Mouse (Mus musculus): ENCODE measurements around the gene Hprt. TPM values are rescaled to one million over a fixed set of nuclear protein-coding genes. Genes with fewer than 3 reads are reported as not detected.

The Hprt gene
- 166 and 171 TPM in 2 replicates for polyA plus RNA-seq (2015; fragmentation: Nextera tagmentation; extraction: Ambion mirVana)

GRCm38 (mm10) chrX:52987905-52988783, at the start of gene Hprt:
Gene Hprt, plus strand, starts transcription at chrX:52988137.
- H3K4me2 ChIP-seq (ENCODE audit: low read depth, low read length), result peak within 1 kb of the TSS; percentile 56
- H3K27ac ChIP-seq (ENCODE audit: low read length), result peak within 1 kb of the TSS; percentile 93
- WGBS, result 16% methylated on average over 55 of the region's 72 CpGs
- H3K27me3 ChIP-seq (ENCODE audit: control insufficient read depth, insufficient read depth, low read depth, low read length), result no peaks in the 10 kb centered on the region
- H3K9ac ChIP-seq (ENCODE audit: low read length), result peak within 1 kb of the TSS; percentile 86
- peak within 1 kb of the TSS; percentile 72 for H3K4me3 ChIP-seq (ENCODE audit: low read length)
- ATAC-seq (ENCODE audit: low read depth), result peak; percentile 98
- no peaks in the 10 kb centered on the region; the same call in 1 of the 2 replicates for H3K9me3 ChIP-seq (ENCODE audit: control insufficient read depth, low read length)
- H3K36me3 ChIP-seq (ENCODE audit: control insufficient read depth, insufficient read depth, low read length), result no peaks in the 10 kb centered on the region
- H3K4me1 ChIP-seq (replicated peaks; ENCODE audit: control insufficient read depth, insufficient read depth, low read length), result no peaks in the 10 kb centered on the region

- Histone ChIP-seq H3K4me3 (ENCODE audit: low read length) (no peak overlapping the region), H3K4me2 (ENCODE audit: low read depth, low read length) (no peak overlapping the region), H3K27ac (ENCODE audit: low read length) (no peak overlapping the region), H3K4me1 (replicated peaks; ENCODE audit: control insufficient read depth, insufficient read depth, low read length) (no peaks in the 10 kb centered on the region), H3K9me3 (ENCODE audit: control insufficient read depth, low read length) (no peaks in the 10 kb centered on the region), H3K27me3 (ENCODE audit: control insufficient read depth, insufficient read depth, low read depth, low read length) (no peaks in the 10 kb centered on the region), H3K9ac (ENCODE audit: low read length) (no peak overlapping the region), H3K36me3 (ENCODE audit: control insufficient read depth, insufficient read depth, low read length) (peaks cover 6% of the 10 kb centered on the region)
- no peak for ATAC-seq (ENCODE audit: low read depth)
- WGBS, result 86% methylated on average over 5 of the region's 5 CpGs
These were observed 42.4 kb upstream of the Hprt start for GRCm38 (mm10) chrX:52945509-52945908.

GRCm38 (mm10) chrX:52949713-52950112, 38.2 kb upstream of the Hprt start:
- Histone ChIP-seq H3K4me1 (replicated peaks; ENCODE audit: control insufficient read depth, insufficient read depth, low read length) (no peaks in the 10 kb centered on the region), H3K4me2 (ENCODE audit: low read depth, low read length) (no peak overlapping the region), H3K9ac (ENCODE audit: low read length) (no peak overlapping the region), H3K36me3 (ENCODE audit: control insufficient read depth, insufficient read depth, low read length) (peaks cover 6% of the 10 kb centered on the region), H3K9me3 (ENCODE audit: control insufficient read depth, low read length) (no peaks in the 10 kb centered on the region), H3K27me3 (ENCODE audit: control insufficient read depth, insufficient read depth, low read depth, low read length) (no peaks in the 10 kb centered on the region), H3K27ac (ENCODE audit: low read length) (no peak overlapping the region), H3K4me3 (ENCODE audit: low read length) (no peak overlapping the region)
- ATAC-seq (ENCODE audit: low read depth), result no peak
- WGBS, result 63% methylated on average over 2 of the region's 2 CpGs

DNA sequence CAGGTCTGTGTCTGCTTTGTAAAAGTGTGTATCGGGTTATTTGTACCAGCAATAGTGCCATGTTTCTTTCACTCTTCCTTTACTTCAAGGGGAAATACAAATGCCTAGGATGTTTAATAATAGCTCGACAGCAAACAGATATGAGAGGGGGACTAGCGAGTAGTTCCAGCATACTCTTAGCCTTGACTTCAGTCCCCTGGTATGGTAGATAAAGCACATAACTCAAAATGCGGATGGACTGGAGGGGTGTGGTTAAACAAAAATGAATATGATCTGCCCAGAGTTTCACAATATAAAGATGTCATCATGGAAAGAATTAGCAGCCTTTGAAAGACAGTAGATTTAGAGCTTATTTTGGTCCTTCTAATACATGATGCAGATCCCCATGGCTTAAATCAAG, 31.0 kb upstream of the Hprt start:
- H3K27ac ChIP-seq (ENCODE audit: low read length), result no peak overlapping the region
- H3K9ac ChIP-seq (ENCODE audit: low read length), result no peak overlapping the region

DNA sequence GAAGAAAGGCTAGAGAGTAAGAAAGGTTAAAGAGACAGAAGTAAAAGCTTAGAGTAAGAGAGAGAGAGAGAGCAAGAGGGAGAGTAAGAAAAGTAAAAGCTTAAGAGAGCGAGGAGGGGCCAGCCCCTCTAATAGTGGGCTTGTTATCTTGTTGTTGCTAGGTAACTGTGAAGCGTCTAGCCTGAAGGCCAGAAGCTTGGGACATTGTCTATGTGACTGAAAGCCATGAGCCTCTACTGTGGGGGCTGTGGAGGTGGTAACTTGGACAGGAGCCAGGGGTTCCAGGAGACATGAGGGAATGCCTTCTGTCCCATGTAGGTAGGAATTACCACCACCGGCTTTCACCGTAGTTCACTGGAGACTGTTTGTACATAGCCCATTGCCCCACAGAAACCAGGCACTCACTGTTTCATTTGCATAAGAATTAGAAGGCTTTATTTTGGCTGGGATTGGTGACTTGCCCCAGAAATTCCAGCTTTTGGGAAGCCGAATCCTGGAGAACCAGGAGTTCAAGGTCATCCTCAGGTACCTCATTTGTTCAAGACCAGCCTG, 26.3 kb upstream of the Hprt start:
- no peak for ATAC-seq (ENCODE audit: low read depth)
- Histone ChIP-seq H3K4me1 (replicated peaks; ENCODE audit: control insufficient read depth, insufficient read depth, low read length) (no peaks in the 10 kb centered on the region; the same call in 1 of the 2 replicates), H3K9me3 (ENCODE audit: control insufficient read depth, low read length) (no peaks in the 10 kb centered on the region), H3K36me3 (ENCODE audit: control insufficient read depth, insufficient read depth, low read length) (no peaks in the 10 kb centered on the region), H3K4me2 (ENCODE audit: low read depth, low read length) (no peak overlapping the region), H3K4me3 (ENCODE audit: low read length) (no peak overlapping the region), H3K27me3 (ENCODE audit: control insufficient read depth, insufficient read depth, low read depth, low read length) (no peaks in the 10 kb centered on the region), H3K27ac (ENCODE audit: low read length) (no peak overlapping the region), H3K9ac (ENCODE audit: low read length) (no peak overlapping the region)
- WGBS, result 64% methylated on average over 5 of the region's 5 CpGs

More for the DNA sequence above, 31.0 kb upstream of the Hprt start:
- peaks cover 2% of the 10 kb centered on the region; the same call in 1 of the 2 replicates for H3K36me3 ChIP-seq (ENCODE audit: control insufficient read depth, insufficient read depth, low read length)
- H3K4me1 ChIP-seq (replicated peaks; ENCODE audit: control insufficient read depth, insufficient read depth, low read length), result no peaks in the 10 kb centered on the region; the same call in 1 of the 2 replicates
- no peaks in the 10 kb centered on the region for H3K27me3 ChIP-seq (ENCODE audit: control insufficient read depth, insufficient read depth, low read depth, low read length)
- H3K4me2 ChIP-seq (ENCODE audit: low read depth, low read length), result no peak overlapping the region
- ATAC-seq (ENCODE audit: low read depth), result no peak
- no peaks in the 10 kb centered on the region for H3K9me3 ChIP-seq (ENCODE audit: control insufficient read depth, low read length)
- no peak overlapping the region for H3K4me3 ChIP-seq (ENCODE audit: low read length)
- 72% methylated on average over 4 of the region's 4 CpGs for WGBS

DNA sequence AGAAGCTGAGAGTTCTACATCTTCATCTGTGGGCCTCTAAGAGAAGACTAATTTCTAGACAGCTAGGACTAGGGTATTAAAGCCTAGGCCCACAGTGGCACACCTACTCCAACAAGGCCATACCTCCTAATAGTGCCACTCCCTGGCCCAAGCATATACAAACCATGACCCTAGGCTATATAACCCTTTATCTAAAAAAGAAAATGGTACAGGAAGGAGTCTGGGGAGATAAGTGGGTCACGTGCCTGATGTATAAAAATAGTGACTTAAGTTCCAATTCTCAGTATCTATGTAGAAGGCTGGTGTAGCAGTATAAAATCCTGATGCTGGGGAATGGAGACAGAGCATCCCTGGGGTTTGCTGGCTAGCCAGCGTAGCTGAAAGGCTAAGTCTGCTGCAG, 22.8 kb upstream of the Hprt start:
- no peaks in the 10 kb centered on the region for H3K27me3 ChIP-seq (ENCODE audit: control insufficient read depth, insufficient read depth, low read depth, low read length)
- 88% methylated on average over 2 of the region's 2 CpGs for WGBS
- no peak for ATAC-seq (ENCODE audit: low read depth)
- H3K4me2 ChIP-seq (ENCODE audit: low read depth, low read length), result no peak overlapping the region
- no peaks in the 10 kb centered on the region for H3K9me3 ChIP-seq (ENCODE audit: control insufficient read depth, low read length)
- H3K4me1 ChIP-seq (replicated peaks; ENCODE audit: control insufficient read depth, insufficient read depth, low read length), result no peaks in the 10 kb centered on the region; the same call in 1 of the 2 replicates
- no peak overlapping the region for H3K27ac ChIP-seq (ENCODE audit: low read length)
- no peaks in the 10 kb centered on the region for H3K36me3 ChIP-seq (ENCODE audit: control insufficient read depth, insufficient read depth, low read length)
- H3K9ac ChIP-seq (ENCODE audit: low read length), result no peak overlapping the region
- H3K4me3 ChIP-seq (ENCODE audit: low read length), result no peak overlapping the region

GRCm38 (mm10) chrX:52971211-52972006, 16.5 kb upstream of the Hprt start:
- 37% methylated on average over 3 of the region's 3 CpGs for WGBS
- peak; percentile 77 for ATAC-seq (ENCODE audit: low read depth)

GRCm38 (mm10) chrX:52972129-52972528, 15.8 kb upstream of the Hprt start:
- no peak for ATAC-seq (ENCODE audit: low read depth)
- no peak overlapping the region for H3K27ac ChIP-seq (ENCODE audit: low read length)
- H3K27me3 ChIP-seq (ENCODE audit: control insufficient read depth, insufficient read depth, low read depth, low read length), result no peaks in the 10 kb centered on the region
- no peaks in the 10 kb centered on the region for H3K4me1 ChIP-seq (replicated peaks; ENCODE audit: control insufficient read depth, insufficient read depth, low read length)
- H3K4me3 ChIP-seq (ENCODE audit: low read length), result no peak overlapping the region
- H3K36me3 ChIP-seq (ENCODE audit: control insufficient read depth, insufficient read depth, low read length), result no peaks in the 10 kb centered on the region
- 78% methylated on average over 1 of the region's 1 CpGs for WGBS
- no peak overlapping the region for H3K9ac ChIP-seq (ENCODE audit: low read length)
- H3K4me2 ChIP-seq (ENCODE audit: low read depth, low read length), result no peak overlapping the region
- H3K9me3 ChIP-seq (ENCODE audit: control insufficient read depth, low read length), result no peaks in the 10 kb centered on the region

More at GRCm38 (mm10) chrX:52971211-52972006, 16.5 kb upstream of the Hprt start:
- Histone ChIP-seq H3K9ac (ENCODE audit: low read length) (no peak overlapping the region), H3K9me3 (ENCODE audit: control insufficient read depth, low read length) (no peaks in the 10 kb centered on the region), H3K4me3 (ENCODE audit: low read length) (no peak overlapping the region), H3K4me1 (replicated peaks; ENCODE audit: control insufficient read depth, insufficient read depth, low read length) (no peaks in the 10 kb centered on the region), H3K27ac (ENCODE audit: low read length) (no peak overlapping the region), H3K4me2 (ENCODE audit: low read depth, low read length) (no peak overlapping the region), H3K36me3 (ENCODE audit: control insufficient read depth, insufficient read depth, low read length) (no peaks in the 10 kb centered on the region), H3K27me3 (ENCODE audit: control insufficient read depth, insufficient read depth, low read depth, low read length) (no peaks in the 10 kb centered on the region)

DNA sequence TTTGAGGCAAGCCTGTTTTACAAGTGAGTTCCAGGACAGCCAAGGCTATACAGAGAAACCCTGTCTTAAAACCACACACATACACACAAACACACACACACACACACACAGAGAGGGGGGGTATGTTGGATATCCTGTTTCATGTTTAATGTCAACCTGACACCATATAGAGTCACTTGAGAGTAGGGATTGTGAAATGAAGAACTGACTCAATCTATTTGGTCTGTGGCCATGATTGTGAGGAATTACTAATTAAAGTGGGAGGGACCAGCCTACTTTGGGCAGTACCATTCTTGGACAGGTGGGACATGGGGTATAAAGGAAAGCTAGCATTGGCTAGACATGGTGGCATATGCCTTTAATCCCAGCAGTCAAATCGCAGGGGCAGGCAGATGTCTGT, 15.3 kb upstream of the Hprt start:
- WGBS, result 92% methylated on average over 1 of the region's 1 CpGs
- H3K4me2 ChIP-seq (ENCODE audit: low read depth, low read length), result no peak overlapping the region
- H3K27me3 ChIP-seq (ENCODE audit: control insufficient read depth, insufficient read depth, low read depth, low read length), result no peaks in the 10 kb centered on the region
- H3K4me1 ChIP-seq (replicated peaks; ENCODE audit: control insufficient read depth, insufficient read depth, low read length), result no peaks in the 10 kb centered on the region
- H3K4me3 ChIP-seq (ENCODE audit: low read length), result no peak overlapping the region
- H3K9me3 ChIP-seq (ENCODE audit: control insufficient read depth, low read length), result no peaks in the 10 kb centered on the region
- H3K36me3 ChIP-seq (ENCODE audit: control insufficient read depth, insufficient read depth, low read length), result no peaks in the 10 kb centered on the region
- ATAC-seq (ENCODE audit: low read depth), result no peak
- no peak overlapping the region for H3K9ac ChIP-seq (ENCODE audit: low read length)
- H3K27ac ChIP-seq (ENCODE audit: low read length), result no peak overlapping the region
